Mouse (Mus musculus): ENCODE measurements at regions not wholly inside any gene's neighbourhood (a gene's known extent, or its start where the extent isn't known, plus 50 kb on each side); places are given as distances from the start of the nearest gene placed in this dataset.

- Histone ChIP-seq H3K4me1 (ENCODE audit: control insufficient read depth, insufficient read depth, low read length) (no peaks in the 10 kb centered on the region), H3K27me3 (replicated peaks; ENCODE audit: control insufficient read depth, insufficient read depth, low read length) (no peaks in the 10 kb centered on the region), H3K27ac (ENCODE audit: insufficient read depth, low read depth, low read length) (no peak overlapping the region), H3K36me3 (ENCODE audit: control insufficient read depth, insufficient read depth, low read length) (no peaks in the 10 kb centered on the region), H3K4me3 (ENCODE audit: insufficient read depth, low read depth, low read length) (no peak overlapping the region)
- TF ChIP-seq POLR2A (IDR thresholded peaks at IDR 0.05; ENCODE audit: low read depth, low read length) = no peak
- no peak for TF ChIP-seq CTCF (conservative IDR thresholded peaks at IDR 0.05; ENCODE audit: insufficient read depth, insufficient read length, low read depth, low read length)
- 90% methylated on average over 5 of the region's 5 CpGs for WGBS
- DNase-seq = no peak
Observed at GRCm38 (mm10) chr13:97705926-97706325, 54.5 kb downstream of the Gm10260 start.

- Histone ChIP-seq H3K27me3 (replicated peaks; ENCODE audit: control insufficient read depth, insufficient read depth, low read length) (no peaks in the 10 kb centered on the region), H3K4me3 (ENCODE audit: insufficient read depth, low read depth, low read length) (no peak overlapping the region), H3K4me1 (ENCODE audit: control insufficient read depth, insufficient read depth, low read length) (no peaks in the 10 kb centered on the region), H3K36me3 (ENCODE audit: control insufficient read depth, insufficient read depth, low read length) (no peaks in the 10 kb centered on the region), H3K27ac (ENCODE audit: insufficient read depth, low read depth, low read length) (no peak overlapping the region)
- 92% methylated on average over 4 of the region's 4 CpGs for WGBS
- DNase-seq = no peak
- TF ChIP-seq POLR2A (IDR thresholded peaks at IDR 0.05; ENCODE audit: low read depth, low read length) (no peak), CTCF (conservative IDR thresholded peaks at IDR 0.05; ENCODE audit: insufficient read depth, insufficient read length, low read depth, low read length) (no peak)
Observed at GRCm38 (mm10) chr13:97704541-97704940, 55.9 kb downstream of the Gm10260 start.

GRCm38 (mm10) chr13:97698967-97699366 lies 61.5 kb downstream of the Gm10260 start:
- DNase-seq = no peak
- 92% methylated on average over 2 of the region's 2 CpGs for WGBS

GRCm38 (mm10) chr13:97698317-97698716 lies 62.1 kb downstream of the Gm10260 start:
- no peak overlapping the region for H3K4me3 ChIP-seq (ENCODE audit: insufficient read depth, low read depth, low read length)
- TF ChIP-seq CTCF (conservative IDR thresholded peaks at IDR 0.05; ENCODE audit: insufficient read depth, insufficient read length, low read depth, low read length) = no peak
- TF ChIP-seq POLR2A (IDR thresholded peaks at IDR 0.05; ENCODE audit: low read depth, low read length) = no peak
- WGBS = 93% methylated on average over 1 of the region's 1 CpGs

More at GRCm38 (mm10) chr13:97698967-97699366, 61.5 kb downstream of the Gm10260 start:
- H3K4me1 ChIP-seq (ENCODE audit: control insufficient read depth, insufficient read depth, low read length) = no peaks in the 10 kb centered on the region
- no peaks in the 10 kb centered on the region for H3K27me3 ChIP-seq (replicated peaks; ENCODE audit: control insufficient read depth, insufficient read depth, low read length)
- no peak overlapping the region for H3K27ac ChIP-seq (ENCODE audit: insufficient read depth, low read depth, low read length)
- H3K36me3 ChIP-seq (ENCODE audit: control insufficient read depth, insufficient read depth, low read length) = no peaks in the 10 kb centered on the region
- TF ChIP-seq CTCF (conservative IDR thresholded peaks at IDR 0.05; ENCODE audit: insufficient read depth, insufficient read length, low read depth, low read length) (no peak), POLR2A (IDR thresholded peaks at IDR 0.05; ENCODE audit: low read depth, low read length) (no peak)
- H3K4me3 ChIP-seq (ENCODE audit: insufficient read depth, low read depth, low read length) = no peak overlapping the region

GRCm38 (mm10) chr13:97697262-97697661 lies 63.2 kb downstream of the Gm10260 start:
- no peaks in the 10 kb centered on the region for H3K36me3 ChIP-seq (ENCODE audit: control insufficient read depth, insufficient read depth, low read length)
- H3K4me3 ChIP-seq (ENCODE audit: insufficient read depth, low read depth, low read length) = no peak overlapping the region
- WGBS = 83% methylated on average over 10 of the region's 10 CpGs
- H3K4me1 ChIP-seq (ENCODE audit: control insufficient read depth, insufficient read depth, low read length) = no peaks in the 10 kb centered on the region
- no peaks in the 10 kb centered on the region for H3K27me3 ChIP-seq (replicated peaks; ENCODE audit: control insufficient read depth, insufficient read depth, low read length)
- no peak overlapping the region for H3K27ac ChIP-seq (ENCODE audit: insufficient read depth, low read depth, low read length)
- TF ChIP-seq POLR2A (IDR thresholded peaks at IDR 0.05; ENCODE audit: low read depth, low read length) (no peak), CTCF (conservative IDR thresholded peaks at IDR 0.05; ENCODE audit: insufficient read depth, insufficient read length, low read depth, low read length) (no peak)
- DNase-seq = no peak

More at GRCm38 (mm10) chr13:97698317-97698716, 62.1 kb downstream of the Gm10260 start:
- Histone ChIP-seq H3K27ac (ENCODE audit: insufficient read depth, low read depth, low read length) (no peak overlapping the region), H3K27me3 (replicated peaks; ENCODE audit: control insufficient read depth, insufficient read depth, low read length) (no peaks in the 10 kb centered on the region), H3K36me3 (ENCODE audit: control insufficient read depth, insufficient read depth, low read length) (no peaks in the 10 kb centered on the region), H3K4me1 (ENCODE audit: control insufficient read depth, insufficient read depth, low read length) (no peaks in the 10 kb centered on the region)
- no peak for DNase-seq

- 79% methylated on average over 2 of the region's 2 CpGs for WGBS
- Histone ChIP-seq H3K27me3 (replicated peaks; ENCODE audit: control insufficient read depth, insufficient read depth, low read length) (no peaks in the 10 kb centered on the region), H3K4me1 (ENCODE audit: control insufficient read depth, insufficient read depth, low read length) (no peaks in the 10 kb centered on the region), H3K4me3 (ENCODE audit: insufficient read depth, low read depth, low read length) (no peak overlapping the region), H3K36me3 (ENCODE audit: control insufficient read depth, insufficient read depth, low read length) (no peaks in the 10 kb centered on the region), H3K27ac (ENCODE audit: insufficient read depth, low read depth, low read length) (no peak overlapping the region)
- DNase-seq = no peak
- no peak for TF ChIP-seq POLR2A (IDR thresholded peaks at IDR 0.05; ENCODE audit: low read depth, low read length)
- no peak for TF ChIP-seq CTCF (conservative IDR thresholded peaks at IDR 0.05; ENCODE audit: insufficient read depth, insufficient read length, low read depth, low read length)
Observed at GRCm38 (mm10) chr13:97695022-97695421, 65.4 kb downstream of the Gm10260 start.

GRCm38 (mm10) chr13:97694356-97694990 lies 66.0 kb downstream of the Gm10260 start:
- Histone ChIP-seq H3K36me3 (ENCODE audit: control insufficient read depth, insufficient read depth, low read length) (no peaks in the 10 kb centered on the region), H3K27ac (ENCODE audit: insufficient read depth, low read depth, low read length) (no peak overlapping the region), H3K27me3 (replicated peaks; ENCODE audit: control insufficient read depth, insufficient read depth, low read length) (no peaks in the 10 kb centered on the region), H3K4me3 (ENCODE audit: insufficient read depth, low read depth, low read length) (no peak overlapping the region), H3K4me1 (ENCODE audit: control insufficient read depth, insufficient read depth, low read length) (no peaks in the 10 kb centered on the region)
- no peak for DNase-seq
- no peak for TF ChIP-seq CTCF (conservative IDR thresholded peaks at IDR 0.05; ENCODE audit: insufficient read depth, insufficient read length, low read depth, low read length)
- TF ChIP-seq POLR2A (IDR thresholded peaks at IDR 0.05; ENCODE audit: low read depth, low read length) = no peak
- 71% methylated on average over 9 of the region's 9 CpGs for WGBS
